Mouse (Mus musculus) MEL (cell line): ENCODE data around the gene Adgrf5. TPM values are rescaled to one million over a fixed set of nuclear protein-coding genes. Genes with fewer than 3 reads are reported as not detected.

Source experiments
- DNase-seq: peaks from one replicate; pipeline ENCODE4 v3.0.0; 2011; ENCODE audit warnings: low read depth, low spot score
- H3K27ac ChIP-seq: 2 replicates; pipeline ENCODE4 v1.5.1; 2012; ENCODE audit warnings: low read depth, mild to moderate bottlenecking, control low read depth, low read length, moderate library complexity; ENCODE audit not compliant: control insufficient read depth
- H3K27me3 ChIP-seq, 2 experiments: fragments of 150-350 bp in 1 of 2; sonication (generic) in 1 of 2; 2 replicates each; pipeline ENCODE4 v1.6.1; 2012; ENCODE audit warnings: low read length in 2 of 2, mild to moderate bottlenecking in 2 of 2, improper control_type of control experiment in 1 of 2, moderate library complexity in 1 of 2; ENCODE audit not compliant: insufficient read depth in 2 of 2, control insufficient read depth in 1 of 2
- H3K36me3 ChIP-seq, 2 experiments: 2 replicates each; pipeline ENCODE4 v1.6.1; 2012 to 2014; ENCODE audit warnings: low read length in 2 of 2, improper control_type of control experiment in 1 of 2, inconsistent platforms in 1 of 2, mild to moderate bottlenecking in 1 of 2; ENCODE audit not compliant: insufficient read depth in 2 of 2, control insufficient read depth in 1 of 2
- H3K4me1 ChIP-seq, 2 experiments: fragments of 150-350 bp in 1 of 2; sonication (generic) in 1 of 2; 2 replicates each; pipeline ENCODE4 v1.6.1; 2012; ENCODE audit warnings: low read length in 2 of 2, improper control_type of control experiment in 1 of 2, mild to moderate bottlenecking in 1 of 2; ENCODE audit not compliant: insufficient read depth in 2 of 2, control insufficient read depth in 1 of 2
- H3K4me3 ChIP-seq, 2 experiments: fragments of 150-350 bp in 1 of 2; sonication (generic) in 1 of 2; 2 replicates each; pipeline ENCODE4 v1.5.1; 2012; ENCODE audit warnings: low read depth in 2 of 2, low read length in 2 of 2, mild to moderate bottlenecking in 2 of 2, moderate library complexity in 2 of 2, control low read depth in 1 of 2, improper control_type of control experiment in 1 of 2; ENCODE audit not compliant: control insufficient read depth in 1 of 2, insufficient read depth in 1 of 2
- H3K79me2 ChIP-seq: 2 replicates; pipeline ENCODE4 v1.6.1; 2012; ENCODE audit warnings: mild to moderate bottlenecking, low read length, moderate library complexity; ENCODE audit not compliant: control insufficient read depth, poor library complexity, insufficient read depth
- H3K9ac ChIP-seq: 2 replicates; pipeline ENCODE4 v1.6.1; 2012; ENCODE audit warnings: low read depth, mild to moderate bottlenecking, control low read depth, low read length, moderate library complexity; ENCODE audit not compliant: control insufficient read depth, poor library complexity, severe bottlenecking
- H3K9me3 ChIP-seq: fragments of 150-350 bp; sonication (generic); replicated peaks from 2 replicates; pipeline ENCODE4 v1.6.1; 2012; ENCODE audit warnings: mild to moderate bottlenecking, low read length, improper control_type of control experiment, moderate library complexity; ENCODE audit not compliant: insufficient read depth
- E2F4 ChIP-seq: IDR thresholded peaks from 2 replicates; pipeline ENCODE4 v1.6.1; 2011; ENCODE audit warnings: low read depth, low read length, improper control_type of control experiment, borderline replicate concordance
- EP300 ChIP-seq, 2 experiments: IDR thresholded peaks; 2 replicates each; pipeline ENCODE4 v1.6.1; 2011; ENCODE audit warnings: improper control_type of control experiment in 2 of 2, low read length in 2 of 2, low read depth in 1 of 2, mild to moderate bottlenecking in 1 of 2
- ETS1 ChIP-seq: IDR thresholded peaks from 2 replicates; pipeline ENCODE4 v1.6.1; 2012; ENCODE audit warnings: low read depth, mild to moderate bottlenecking, inconsistent platforms, low read length, improper control_type of control experiment, moderate library complexity
- GABPA ChIP-seq: IDR thresholded peaks from 2 replicates; pipeline ENCODE4 v1.6.1; 2012; ENCODE audit warnings: low read depth, mild to moderate bottlenecking, inconsistent platforms, low read length, improper control_type of control experiment, moderate library complexity
- JUND ChIP-seq: IDR thresholded peaks from 2 replicates; pipeline ENCODE4 v1.6.1; 2011; ENCODE audit warnings: low read depth, mild to moderate bottlenecking, improper control_type of control experiment, low read length
- KAT2A ChIP-seq: conservative IDR thresholded peaks from 2 replicates; pipeline ENCODE4 v1.6.1; 2012; ENCODE audit warnings: low read depth, low read length, improper control_type of control experiment, inconsistent platforms
- MEF2A ChIP-seq: IDR thresholded peaks from 2 replicates; pipeline ENCODE4 v1.6.1; 2014; ENCODE audit warnings: low read depth, mild to moderate bottlenecking, inconsistent platforms, low read length, improper control_type of control experiment; ENCODE audit not compliant: poor library complexity, insufficient replicate concordance, severe bottlenecking; ENCODE audit errors: extremely low read depth
- MXI1 ChIP-seq: IDR thresholded peaks from 2 replicates; pipeline ENCODE4 v1.6.1; 2011; ENCODE audit warnings: mild to moderate bottlenecking, low read depth, low read length, improper control_type of control experiment
- NRF1 ChIP-seq: IDR thresholded peaks from 2 replicates; pipeline ENCODE4 v1.6.1; 2014; ENCODE audit warnings: low read depth, mild to moderate bottlenecking, inconsistent platforms, low read length, improper control_type of control experiment, moderate library complexity; ENCODE audit not compliant: poor library complexity, insufficient read depth, severe bottlenecking
- POLR2AphosphoS2 ChIP-seq: IDR thresholded peaks from 2 replicates; pipeline ENCODE4 v1.6.1; 2011; ENCODE audit warnings: low read length, improper control_type of control experiment
- RCOR1 ChIP-seq: IDR thresholded peaks from 2 replicates; pipeline ENCODE4 v1.6.1; 2012; ENCODE audit warnings: low read depth, mild to moderate bottlenecking, inconsistent platforms, low read length, improper control_type of control experiment
- SMC3 ChIP-seq: IDR thresholded peaks from 2 replicates; pipeline ENCODE4 v1.6.1; 2011; ENCODE audit warnings: low read depth, low read length, improper control_type of control experiment
- TAL1 ChIP-seq: IDR thresholded peaks from 2 replicates; pipeline ENCODE4 v1.6.1; 2012; ENCODE audit warnings: mild to moderate bottlenecking, inconsistent platforms, low read length, moderate library complexity, mixed read lengths
- TBP ChIP-seq: IDR thresholded peaks from 2 replicates; pipeline ENCODE4 v1.8.0; 2011; ENCODE audit warnings: low read depth, low read length, improper control_type of control experiment
- TCF12 ChIP-seq: IDR thresholded peaks from 2 replicates; pipeline ENCODE4 v1.6.1; 2014; ENCODE audit warnings: low read depth, mild to moderate bottlenecking, inconsistent platforms, low read length, improper control_type of control experiment, moderate library complexity
- UBTF ChIP-seq: IDR thresholded peaks from 2 replicates; pipeline ENCODE4 v1.6.1; 2012; ENCODE audit warnings: low read depth, mild to moderate bottlenecking, inconsistent platforms, low read length, improper control_type of control experiment, moderate library complexity, borderline replicate concordance; ENCODE audit not compliant: insufficient read depth
- ZC3H11A ChIP-seq: IDR thresholded peaks from 2 replicates; pipeline ENCODE4 v1.6.1; 2012; ENCODE audit warnings: low read depth, mild to moderate bottlenecking, inconsistent platforms, low read length, improper control_type of control experiment
- ZKSCAN1 ChIP-seq: IDR thresholded peaks from 2 replicates; pipeline ENCODE4 v1.6.1; 2012; ENCODE audit warnings: low read depth, mild to moderate bottlenecking, inconsistent platforms, low read length, improper control_type of control experiment, moderate library complexity
- ZNF384 ChIP-seq: IDR thresholded peaks from 2 replicates; pipeline ENCODE4 v1.6.1; 2012; ENCODE audit warnings: low read depth, mild to moderate bottlenecking, inconsistent platforms, low read length, improper control_type of control experiment
- polyA plus RNA-seq, 2 experiments: library from polyadenylated mRNA; stranded (reverse) in 1 of 2; unstranded in 1 of 2; fragments of >175 nt in 1 of 2; fragments of >200 nt in 1 of 2; gene quantifications; 2 replicates each; pipeline versions ENCODE4 v1.2.1 to v1.2.4; 2012; ENCODE audit warnings: low replicate concordance in 2 of 2, low read depth in 1 of 2; ENCODE audit not compliant: insufficient read length in 2 of 2, insufficient read depth in 1 of 2, missing spikeins in 1 of 2
- total RNA-seq: library from RNA; depleted of rRNA; stranded (reverse); fragments of 300-350 nt; gene quantifications from 2 replicates; pipeline ENCODE4 v1.2.3, GENCODE M21; 2012

Gene Adgrf5
- total and polyA plus RNA-seq, 3 experiments = not detected

GRCm38 (mm10) chr17:43423953-43424352 is 63.7 kb downstream of the Adgrf5 start:
- no peak overlapping the region for H3K4me3 ChIP-seq
- no peak overlapping the region for H3K9ac ChIP-seq
- H3K79me2 ChIP-seq = no peaks in the 10 kb centered on the region
- H3K4me1 ChIP-seq = no peaks in the 10 kb centered on the region
- no peaks in the 10 kb centered on the region for H3K9me3 ChIP-seq
- TF ChIP-seq POLR2AphosphoS2 (no peak), MEF2A (no peak), ZKSCAN1 (no peak), RCOR1 (no peak), MXI1 (no peak), ZC3H11A (no peak), SMC3 (no peak), UBTF (no peak), ETS1 (no peak), GABPA (no peak), E2F4 (no peak), JUND (no peak), NRF1 (no peak), TCF12 (no peak), TBP (no peak), EP300 (IDR thresholded peaks at IDR 0.05; ENCODE audit: low read depth in 1 of 2, low read length in 2 of 2) (no peak), TAL1 (no peak), KAT2A (no peak)
- no peaks in the 10 kb centered on the region for H3K27me3 ChIP-seq
- no peaks in the 10 kb centered on the region for H3K36me3 ChIP-seq
- no peak for DNase-seq
- no peak overlapping the region for H3K27ac ChIP-seq

GRCm38 (mm10) chr17:43431692-43432091 is 71.4 kb downstream of the Adgrf5 start:
- no peaks in the 10 kb centered on the region for H3K27me3 ChIP-seq
- no peak overlapping the region for H3K4me3 ChIP-seq
- H3K9ac ChIP-seq = no peak overlapping the region
- no peak overlapping the region for H3K27ac ChIP-seq
- H3K4me1 ChIP-seq = no peaks in the 10 kb centered on the region
- no peak for TF ChIP-seq ZNF384
- H3K9me3 ChIP-seq = no peaks in the 10 kb centered on the region
- H3K36me3 ChIP-seq = no peaks in the 10 kb centered on the region
- no peaks in the 10 kb centered on the region for H3K79me2 ChIP-seq
- DNase-seq = no peak
